In genomic region chr19:10602787-10603186, GRCm38 (mm10) we compare ENCODE assay signal across 8 mouse cellular contexts. TPM values are rescaled to one million over a fixed set of nuclear protein-coding genes. Genes with fewer than 3 reads are reported as not detected.
DNase-seq lines count a peak whose midpoint lies in the region; ATAC-seq and TF ChIP-seq lines count a peak whose summit lies in the region.

No protein-coding gene starts in this region.

- TF ChIP-seq CTCF in E14TG2a.4 (conservative IDR thresholded peaks at IDR 0.05; ENCODE audit: low read length): peak; percentile 82

- no peaks in the 10 kb centered on the region for H3K27me3 ChIP-seq in E14TG2a.4 (ENCODE audit: insufficient read depth, low read length)
- no peaks in the 10 kb centered on the region for H3K27me3 ChIP-seq in forebrain, embryonic 13.5 days
- H3K27me3 ChIP-seq in neural tube, embryonic 15.5 days (replicated peaks): no peaks in the 10 kb centered on the region

- ATAC-seq in forebrain, embryonic 13.5 days: peak; percentile 75
- ATAC-seq in neural tube, embryonic 15.5 days (ENCODE audit: low FRiP score): peak; percentile 65

- H3K36me3 ChIP-seq in E14TG2a.4 (ENCODE audit: insufficient read depth, low read length): peaks cover 49% of the 10 kb centered on the region
- peaks cover 33% of the 10 kb centered on the region for H3K36me3 ChIP-seq in forebrain, embryonic 13.5 days (ENCODE audit: poor library complexity, severe bottlenecking)
- peaks cover 16% of the 10 kb centered on the region for H3K36me3 ChIP-seq in neural tube, embryonic 15.5 days

- intact Hi-C loops in heart, postnatal 14 days (cut with DNase I): loop anchor here (5.0 kb wide), 1 partner anchor 270 kb away; no protein-coding TSS in a partner anchor

- H3K4me2 ChIP-seq in forebrain, embryonic 13.5 days: peak overlapping the region; percentile 63
- H3K4me2 ChIP-seq in neural tube, embryonic 15.5 days: peak overlapping the region; percentile 59

- peak overlapping the region; percentile 79 for H3K9ac ChIP-seq in forebrain, embryonic 13.5 days
- H3K9ac ChIP-seq in neural tube, embryonic 15.5 days (replicated peaks): peak overlapping the region; percentile 51

- H3K9me3 ChIP-seq in E14TG2a.4 (ENCODE audit: low read length): no peaks in the 10 kb centered on the region
- H3K9me3 ChIP-seq in forebrain, embryonic 13.5 days (replicated peaks): no peaks in the 10 kb centered on the region
- no peaks in the 10 kb centered on the region for H3K9me3 ChIP-seq in neural tube, embryonic 15.5 days (replicated peaks)

- H3K4me3 ChIP-seq in E14TG2a.4 (replicated peaks; ENCODE audit: low read length): peak overlapping the region; percentile 99
- peak overlapping the region; percentile 35 for H3K4me3 ChIP-seq in forebrain, embryonic 13.5 days
- peak overlapping the region; percentile 35 for H3K4me3 ChIP-seq in neural tube, embryonic 15.5 days (replicated peaks)

- H3K4me1 ChIP-seq in E14TG2a.4 (replicated peaks; ENCODE audit: low read depth, low read length): peaks cover 68% of the 10 kb centered on the region
- H3K4me1 ChIP-seq in forebrain, embryonic 13.5 days: peaks cover 41% of the 10 kb centered on the region
- peaks cover 48% of the 10 kb centered on the region for H3K4me1 ChIP-seq in neural tube, embryonic 15.5 days

- peak; percentile 82 for DNase-seq in c-Kit-positive CD71-positive TER-119-positive erythroid progenitor cells, embryonic 14.5 days (ENCODE audit: low spot score)
- DNase-seq in heart, postnatal 14 days: peak; percentile 91 to 93
- DNase-seq in layer of hippocampus, adult 11-12 months (ENCODE audit: low spot score): peak; percentile 91
- peak; percentile 85 to 87 for DNase-seq in lung, adult 18-20 months
- peak; percentile 76 for DNase-seq in testis, postnatal 14 days (ENCODE audit: low spot score)

- peak overlapping the region; percentile 97 for H3K27ac ChIP-seq in forebrain, embryonic 13.5 days
- peak overlapping the region; percentile 92 for H3K27ac ChIP-seq in neural tube, embryonic 15.5 days (replicated peaks)

- WGBS in forebrain, embryonic 13.5 days: under 1% methylated on average over 9 of the region's 9 CpGs
- WGBS in neural tube, embryonic 15.5 days: 2% methylated on average over 9 of the region's 9 CpGs

RNA-seq across cellular contexts. Expression of gene Ddb1, which starts 2.3 kb away (rescaled TPM):
- 278 and 318 TPM in 2 replicates for polyA plus RNA-seq in forebrain, embryonic 13.5 days (2015; fragmentation: Nextera tagmentation; extraction: Ambion mirVana)
- 100 to 1,000 TPM; 181 to 185 TPM for total RNA-seq in heart, postnatal 14 days (2021)
- 194 and 213 TPM in 2 replicates for polyA plus RNA-seq in neural tube, embryonic 15.5 days (2015; fragmentation: Nextera tagmentation; extraction: Ambion mirVana)

RNA-seq across cellular contexts. Expression of gene Tkfc, which starts 2.7 kb away (rescaled TPM):
- 19.8 and 24.2 TPM in 2 replicates for polyA plus RNA-seq in forebrain, embryonic 13.5 days (2015; fragmentation: Nextera tagmentation; extraction: Ambion mirVana)
- total RNA-seq in heart, postnatal 14 days (2021): 10 to 100 TPM in 1 of 2 experiments, 1 to 10 TPM in 1; 8.2 to 10.1 TPM
- 21.8 and 25.2 TPM in 2 replicates for polyA plus RNA-seq in neural tube, embryonic 15.5 days (2015; fragmentation: Nextera tagmentation; extraction: Ambion mirVana)

RNA-seq across cellular contexts. Expression of gene Tmem138, which starts 25.6 kb away (rescaled TPM):
- polyA plus RNA-seq in forebrain, embryonic 13.5 days (2015; fragmentation: Nextera tagmentation; extraction: Ambion mirVana): 44.7 and 50.4 TPM in 2 replicates
- total RNA-seq in heart, postnatal 14 days (2021): 1 to 10 TPM; 3.2 to 4.4 TPM
- 33.3 and 33.9 TPM in 2 replicates for polyA plus RNA-seq in neural tube, embryonic 15.5 days (2015; fragmentation: Nextera tagmentation; extraction: Ambion mirVana)

RNA-seq across cellular contexts. Expression of gene Cyb561a3, which starts 25.8 kb away (rescaled TPM):
- polyA plus RNA-seq in forebrain, embryonic 13.5 days (2015; fragmentation: Nextera tagmentation; extraction: Ambion mirVana): 14.3 and 15.5 TPM in 2 replicates
- 10 to 100 TPM; 10.2 to 11.3 TPM for total RNA-seq in heart, postnatal 14 days (2021)
- polyA plus RNA-seq in neural tube, embryonic 15.5 days (2015; fragmentation: Nextera tagmentation; extraction: Ambion mirVana): 20.4 and 22.5 TPM in 2 replicates

RNA-seq across cellular contexts. Expression of gene Vwce, which starts 31.2 kb away (rescaled TPM):
- 0.27 and 0.91 TPM in 2 replicates for polyA plus RNA-seq in forebrain, embryonic 13.5 days (2015; fragmentation: Nextera tagmentation; extraction: Ambion mirVana)
- under 1 TPM in 1 of 2 experiments, not detected in 1; 0.45 TPM for total RNA-seq in heart, postnatal 14 days (2021)
- polyA plus RNA-seq in neural tube, embryonic 15.5 days (2015; fragmentation: Nextera tagmentation; extraction: Ambion mirVana): 1.7 and 2.4 TPM in 2 replicates

Comparison
In these comparisons a context has a peak if more than half of its experiments do, and no peak if none do; other contexts are left out.
1. Peak in every context shown above with its lines: DNase-seq, ATAC-seq, H3K4me3 ChIP-seq and H3K27ac ChIP-seq.
2. H3K4me3 ChIP-seq: peak in every context shown above with its lines; median percentile 99 in E14TG2a.4; 35 in forebrain, embryonic 13.5 days; 35 in neural tube, embryonic 15.5 days.